8 mouse cellular contexts compared by ENCODE assay signal in genomic region chr19:34254880-34255681, GRCm38 (mm10). TPM values are rescaled to one million over a fixed set of nuclear protein-coding genes. Genes with fewer than 3 reads are reported as not detected.
DNase-seq lines count a peak whose midpoint lies in the region; ATAC-seq lines count a peak whose summit lies in the region.

Gene Acta2 (minus strand): TSS chr19:34255590.

- no peak for ATAC-seq in midbrain, embryonic 11.5 days (ENCODE audit: low FRiP score)
- no peak for ATAC-seq in megakaryocyte-erythroid progenitor cell, adult 5-6 weeks (replicated peaks; ENCODE audit: low FRiP score, low TSS enrichment, poor library complexity, severe bottlenecking)

- no peaks in the 10 kb centered on the region for H3K36me3 ChIP-seq in midbrain, embryonic 11.5 days (ENCODE audit: control insufficient read depth, insufficient read depth, low read length)

- no peak within 1 kb of the TSS for H3K4me2 ChIP-seq in midbrain, embryonic 11.5 days

- no peaks in the 10 kb centered on the region for H3K4me1 ChIP-seq in midbrain, embryonic 11.5 days (ENCODE audit: control insufficient read depth, insufficient read depth, low read length)

- 66% methylated on average over 16 of the region's 16 CpGs for WGBS in midbrain, embryonic 11.5 days

- H3K27me3 ChIP-seq in midbrain, embryonic 11.5 days (ENCODE audit: control insufficient read depth, insufficient read depth, low read length) = no peaks in the 10 kb centered on the region

- H3K27ac ChIP-seq in midbrain, embryonic 11.5 days (ENCODE audit: low read depth, low read length) = no peak within 1 kb of the TSS

- no peak for DNase-seq in layer of hippocampus, postnatal 10 days (ENCODE audit: low spot score in 2 of 2)
- DNase-seq in layer of hippocampus, adult 9-10 months (ENCODE audit: low spot score) = no peak
- no peak for DNase-seq in adrenal gland, postnatal 4 days (ENCODE audit: low spot score in 2 of 2)
- no peak for DNase-seq in heart, adult 8-10 months (ENCODE audit: low spot score)
- no peak for DNase-seq in layer of hippocampus, postnatal 25 days (ENCODE audit: extremely low spot score in 1 of 2, low spot score in 1 of 2)
- DNase-seq in midbrain, embryonic 11.5 days (ENCODE audit: low spot score, missing footprints) = peak; percentile 80
- DNase-seq in right cerebral cortex, adult 2 months (ENCODE audit: low spot score in 2 of 2) = no peak

- H3K4me3 ChIP-seq in midbrain, embryonic 11.5 days (ENCODE audit: low read depth, low read length) = no peak within 1 kb of the TSS

- no peaks in the 10 kb centered on the region for H3K9me3 ChIP-seq in midbrain, embryonic 11.5 days (ENCODE audit: control insufficient read depth, low read length)

- no peak within 1 kb of the TSS for H3K9ac ChIP-seq in midbrain, embryonic 11.5 days (ENCODE audit: low read length)

RNA-seq across cellular contexts. Expression of gene Acta2, which starts in this region (rescaled TPM):
- total RNA-seq in layer of hippocampus, postnatal 10 days (2021) = 10 to 100 TPM; 16.2 to 21.5 TPM
- total RNA-seq in adrenal gland, postnatal 4 days (2021) = 10 to 100 TPM; 53.5 to 73.3 TPM
- 10 to 100 TPM; 56.1 to 79.3 (median 71.1) TPM for total RNA-seq in heart, adult 8-10 months (2022)
- 10 to 100 TPM; 14.5 to 16.3 TPM for total RNA-seq in layer of hippocampus, postnatal 25 days (2021)
- 31.5 and 34.9 TPM in 2 replicates for polyA plus RNA-seq in midbrain, embryonic 11.5 days (2014; fragmentation: Nextera tagmentation; extraction: Ambion mirVana)
- not detected in 2 replicates for total RNA-seq in megakaryocyte-erythroid progenitor cell, adult 5-6 weeks (2014; fragmentation: Nextera tagmentation)
- not detected in 2 replicates for total RNA-seq in megakaryocyte-erythroid progenitor cell, adult 5-6 weeks (2017)

Comparison
In these comparisons a context has a peak if more than half of its experiments do, and no peak if none do; other contexts are left out.
1. RNA of gene Acta2 (total RNA-seq): 56.1 to 79.3 TPM in heart, adult 8-10 months, 53.5 to 73.3 TPM in adrenal gland, postnatal 4 days, 16.2 to 21.5 TPM in layer of hippocampus, postnatal 10 days and 14.5 to 16.3 TPM in layer of hippocampus, postnatal 25 days; not detected in megakaryocyte-erythroid progenitor cell, adult 5-6 weeks; every median in the first group is over 10 times any median in the second.